Mouse (Mus musculus): ENCODE measurements around the gene Galnt18. TPM values are rescaled to one million over a fixed set of nuclear protein-coding genes. Genes with fewer than 3 reads are reported as not detected.

Gene Galnt18
- total RNA-seq, 1 experiment, result 0.89 TPM

GRCm38 (mm10) chr7:111712797-111713196 lies 67.0 kb downstream of the Galnt18 start:
- Histone ChIP-seq H3K4me1 (ENCODE audit: control insufficient read depth in 2 of 2, insufficient read depth in 2 of 2, low read length in 2 of 2, poor library complexity in 1 of 2) (no peaks in the 10 kb centered on the region), H3K9ac (ENCODE audit: insufficient read depth, low read depth, low read length, poor library complexity, severe bottlenecking) (no peak overlapping the region), H3K27ac (ENCODE audit: insufficient read depth, low read depth, low read length, poor library complexity, severe bottlenecking) (no peak overlapping the region), H3K4me3 (ENCODE audit: insufficient read depth in 1 of 2, low read depth in 1 of 2, low read length in 2 of 2, poor library complexity in 1 of 2, severe bottlenecking in 1 of 2) (no peak overlapping the region), H3K36me3 (ENCODE audit: control insufficient read depth, insufficient read depth, low read length, poor library complexity, severe bottlenecking) (no peaks in the 10 kb centered on the region), H3K9me3 (ENCODE audit: control insufficient read depth, insufficient read depth, low read depth, low read length) (no peaks in the 10 kb centered on the region)
- no peak for DNase-seq (ENCODE audit: low read depth, low spot score)
- TF ChIP-seq HCFC1 (IDR thresholded peaks at IDR 0.05; ENCODE audit: borderline replicate concordance, insufficient read depth, low read length) (no peak), ZC3H11A (IDR thresholded peaks at IDR 0.05; ENCODE audit: borderline replicate concordance, low read depth, low read length) (no peak), ZNF384 (IDR thresholded peaks at IDR 0.05; ENCODE audit: low read depth, low read length) (no peak), MAFK (IDR thresholded peaks at IDR 0.05; ENCODE audit: insufficient read depth, low read depth, low read length) (no peak), CHD2 (IDR thresholded peaks at IDR 0.05; ENCODE audit: low read depth, low read length) (no peak)
- in situ Hi-C loops (cut with MboI; ENCODE audit: low sequenced_read_pairs in 2 of 2, unreplicated experiment in 2 of 2), result no loop called here

GRCm38 (mm10) chr7:111711045-111711808 lies 68.5 kb downstream of the Galnt18 start:
- no peak for TF ChIP-seq ZC3H11A (IDR thresholded peaks at IDR 0.05; ENCODE audit: borderline replicate concordance, low read depth, low read length)
- no peak for TF ChIP-seq HCFC1 (IDR thresholded peaks at IDR 0.05; ENCODE audit: borderline replicate concordance, insufficient read depth, low read length)
- TF ChIP-seq MAFK (IDR thresholded peaks at IDR 0.05; ENCODE audit: insufficient read depth, low read depth, low read length), result no peak
- no peak for TF ChIP-seq ZNF384 (IDR thresholded peaks at IDR 0.05; ENCODE audit: low read depth, low read length)
- no peak for TF ChIP-seq CHD2 (IDR thresholded peaks at IDR 0.05; ENCODE audit: low read depth, low read length)
- no peaks in the 10 kb centered on the region for H3K9me3 ChIP-seq (ENCODE audit: control insufficient read depth, insufficient read depth, low read depth, low read length)
- in situ Hi-C loops (cut with MboI; ENCODE audit: low sequenced_read_pairs in 2 of 2, unreplicated experiment in 2 of 2), result no loop called here
- no peak overlapping the region for H3K9ac ChIP-seq (ENCODE audit: insufficient read depth, low read depth, low read length, poor library complexity, severe bottlenecking)
- H3K27ac ChIP-seq (ENCODE audit: insufficient read depth, low read depth, low read length, poor library complexity, severe bottlenecking), result no peak overlapping the region
- H3K4me3 ChIP-seq (ENCODE audit: insufficient read depth in 1 of 2, low read depth in 1 of 2, low read length in 2 of 2, poor library complexity in 1 of 2, severe bottlenecking in 1 of 2), result no peak overlapping the region
- no peaks in the 10 kb centered on the region for H3K36me3 ChIP-seq (ENCODE audit: control insufficient read depth, insufficient read depth, low read length, poor library complexity, severe bottlenecking)
- no peaks in the 10 kb centered on the region for H3K4me1 ChIP-seq (ENCODE audit: control insufficient read depth in 2 of 2, insufficient read depth in 2 of 2, low read length in 2 of 2, poor library complexity in 1 of 2)
- no peak for DNase-seq (ENCODE audit: low read depth, low spot score)

GRCm38 (mm10) chr7:111710311-111710710 lies 69.5 kb downstream of the Galnt18 start:
- DNase-seq (ENCODE audit: low read depth, low spot score), result no peak
- no peak overlapping the region for H3K4me3 ChIP-seq (ENCODE audit: insufficient read depth in 1 of 2, low read depth in 1 of 2, low read length in 2 of 2, poor library complexity in 1 of 2, severe bottlenecking in 1 of 2)
- H3K36me3 ChIP-seq (ENCODE audit: control insufficient read depth, insufficient read depth, low read length, poor library complexity, severe bottlenecking), result no peaks in the 10 kb centered on the region
- no peak overlapping the region for H3K9ac ChIP-seq (ENCODE audit: insufficient read depth, low read depth, low read length, poor library complexity, severe bottlenecking)
- in situ Hi-C loops (cut with MboI; ENCODE audit: low sequenced_read_pairs in 2 of 2, unreplicated experiment in 2 of 2), result no loop called here
- TF ChIP-seq MAFK (IDR thresholded peaks at IDR 0.05; ENCODE audit: insufficient read depth, low read depth, low read length) (no peak), ZNF384 (IDR thresholded peaks at IDR 0.05; ENCODE audit: low read depth, low read length) (no peak), HCFC1 (IDR thresholded peaks at IDR 0.05; ENCODE audit: borderline replicate concordance, insufficient read depth, low read length) (no peak), CHD2 (IDR thresholded peaks at IDR 0.05; ENCODE audit: low read depth, low read length) (no peak), ZC3H11A (IDR thresholded peaks at IDR 0.05; ENCODE audit: borderline replicate concordance, low read depth, low read length) (no peak)
- no peaks in the 10 kb centered on the region for H3K9me3 ChIP-seq (ENCODE audit: control insufficient read depth, insufficient read depth, low read depth, low read length)
- no peaks in the 10 kb centered on the region for H3K4me1 ChIP-seq (ENCODE audit: control insufficient read depth in 2 of 2, insufficient read depth in 2 of 2, low read length in 2 of 2, poor library complexity in 1 of 2)
- no peak overlapping the region for H3K27ac ChIP-seq (ENCODE audit: insufficient read depth, low read depth, low read length, poor library complexity, severe bottlenecking)

- H3K4me1 ChIP-seq (ENCODE audit: control insufficient read depth in 2 of 2, insufficient read depth in 2 of 2, low read length in 2 of 2, poor library complexity in 1 of 2), result no peaks in the 10 kb centered on the region
- DNase-seq (ENCODE audit: low read depth, low spot score), result no peak
- no peak overlapping the region for H3K9ac ChIP-seq (ENCODE audit: insufficient read depth, low read depth, low read length, poor library complexity, severe bottlenecking)
- H3K9me3 ChIP-seq (ENCODE audit: control insufficient read depth, insufficient read depth, low read depth, low read length), result no peaks in the 10 kb centered on the region
- in situ Hi-C loops (cut with MboI; ENCODE audit: low sequenced_read_pairs in 2 of 2, unreplicated experiment in 2 of 2), result no loop called here
- no peak overlapping the region for H3K4me3 ChIP-seq (ENCODE audit: insufficient read depth in 1 of 2, low read depth in 1 of 2, low read length in 2 of 2, poor library complexity in 1 of 2, severe bottlenecking in 1 of 2)
- no peak overlapping the region for H3K27ac ChIP-seq (ENCODE audit: insufficient read depth, low read depth, low read length, poor library complexity, severe bottlenecking)
- TF ChIP-seq MAFK (IDR thresholded peaks at IDR 0.05; ENCODE audit: insufficient read depth, low read depth, low read length) (no peak), HCFC1 (IDR thresholded peaks at IDR 0.05; ENCODE audit: borderline replicate concordance, insufficient read depth, low read length) (no peak), CHD2 (IDR thresholded peaks at IDR 0.05; ENCODE audit: low read depth, low read length) (no peak), ZC3H11A (IDR thresholded peaks at IDR 0.05; ENCODE audit: borderline replicate concordance, low read depth, low read length) (no peak), ZNF384 (IDR thresholded peaks at IDR 0.05; ENCODE audit: low read depth, low read length) (no peak)
- H3K36me3 ChIP-seq (ENCODE audit: control insufficient read depth, insufficient read depth, low read length, poor library complexity, severe bottlenecking), result no peaks in the 10 kb centered on the region
Observed at GRCm38 (mm10) chr7:111708563-111708962, 71.2 kb downstream of the Galnt18 start.

All from ES-E14 (cell line).